Mouse (Mus musculus) right cerebral cortex, postnatal 10 days (tissue): Measurements from ENCODE around the gene Ift122.

ENCODE experiments used
- DNase-seq, 2 experiments: peaks; one replicate each; pipeline ENCODE4 v3.0.0; 2021; ENCODE audit warnings: low spot score in 2 of 2

Gene Ift122

DNA sequence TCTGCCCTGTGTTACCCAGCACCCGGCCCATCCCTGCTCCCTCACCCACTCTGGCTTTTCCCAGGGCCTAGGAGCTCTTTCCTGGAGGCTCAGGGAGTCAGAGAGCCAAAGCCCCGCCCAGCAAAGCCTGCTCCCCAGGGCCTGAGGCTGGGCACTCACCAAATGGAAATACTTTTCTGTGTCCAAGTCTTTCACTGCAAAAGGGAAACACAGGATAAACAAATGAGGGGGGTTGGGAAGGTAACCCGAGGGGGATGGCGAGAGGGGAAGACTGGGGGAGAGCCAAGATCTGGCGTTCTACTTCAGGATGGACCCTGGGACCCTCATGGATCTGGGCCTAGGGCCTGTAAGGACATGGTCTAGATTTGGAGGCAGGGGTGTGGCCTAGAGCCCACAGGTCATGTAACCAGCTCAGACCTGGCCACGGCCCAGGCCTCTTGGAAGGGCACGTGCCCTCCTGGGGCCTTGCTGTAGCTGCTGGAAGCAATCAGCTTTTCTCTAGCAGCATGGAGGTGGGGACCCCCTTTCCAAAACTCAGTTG lies 106.0 kb downstream of the Ift122 start:
- no peak for DNase-seq

DNA sequence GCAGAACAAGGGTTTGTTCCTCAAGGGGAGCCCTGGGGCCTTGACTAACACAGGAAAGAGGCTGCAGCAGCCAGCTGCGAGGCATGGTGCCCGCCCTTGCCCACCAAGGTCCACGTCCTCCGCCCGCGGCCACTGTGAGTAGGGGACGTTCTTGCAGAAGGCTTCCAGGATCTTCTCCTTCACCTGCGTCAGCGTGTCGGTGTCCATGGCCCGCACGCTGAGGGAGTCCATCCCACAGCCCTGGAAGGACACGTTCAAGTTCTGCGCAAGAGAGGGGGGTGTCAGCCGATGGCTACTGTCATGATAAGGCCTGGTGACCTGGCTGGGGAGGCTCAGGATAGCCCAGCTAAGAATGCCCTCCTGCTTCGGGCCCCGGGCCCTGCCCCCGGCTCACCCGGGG lies 107.1 kb downstream of the Ift122 start:
- no peak for DNase-seq

DNA sequence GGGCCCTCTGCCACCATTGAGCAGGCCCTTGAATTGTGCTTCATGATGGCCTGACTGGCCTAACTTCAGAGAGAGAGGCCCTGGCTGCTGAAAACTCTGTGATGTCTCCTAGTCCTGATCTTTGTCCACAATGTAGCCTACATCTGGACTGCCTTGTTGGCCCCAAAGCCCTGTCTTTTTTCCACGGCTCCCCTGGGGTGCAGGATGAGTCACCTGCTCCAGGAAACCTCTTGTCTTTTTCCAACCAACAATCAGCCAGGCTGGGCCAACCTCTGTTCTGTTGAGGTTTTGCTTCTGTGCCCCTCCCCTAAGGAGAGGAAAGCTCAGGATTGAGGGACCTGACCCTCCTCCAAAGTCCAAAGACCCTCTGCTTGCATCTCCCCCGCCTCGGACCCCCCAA lies 108.5 kb downstream of the Ift122 start:
- no peak for DNase-seq

DNA sequence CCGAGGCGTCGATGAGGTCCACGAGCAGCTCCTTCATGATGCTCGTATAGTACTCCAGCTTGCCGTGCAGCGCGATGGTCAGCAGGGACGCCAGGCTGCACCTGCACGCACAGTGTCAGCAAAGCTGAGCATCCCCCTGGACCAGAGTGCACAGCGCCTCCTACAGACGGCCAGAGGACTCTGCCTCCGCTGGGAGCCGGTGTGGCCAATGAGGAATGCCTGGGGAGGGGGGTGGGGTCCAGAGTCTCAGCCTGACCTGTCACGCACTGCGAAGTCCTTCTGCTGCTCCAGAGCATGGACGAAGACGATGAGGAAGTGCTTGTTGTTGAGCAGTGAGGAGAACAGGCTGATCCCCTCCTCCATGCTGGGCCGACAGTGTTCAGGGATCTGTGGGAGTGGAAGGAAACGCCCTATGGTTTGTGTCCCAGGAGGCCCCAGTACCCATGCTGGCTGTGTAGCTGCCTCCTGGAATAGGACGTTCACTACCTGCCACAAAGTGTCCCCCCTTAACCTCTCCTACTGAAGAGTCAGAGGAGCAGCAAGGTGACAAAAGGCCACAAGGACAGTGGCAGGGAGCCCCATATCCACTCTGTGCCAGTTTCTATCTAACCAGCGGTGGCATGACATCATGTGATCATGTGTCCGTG lies 109.3 kb downstream of the Ift122 start:
- DNase-seq: no peak

DNA sequence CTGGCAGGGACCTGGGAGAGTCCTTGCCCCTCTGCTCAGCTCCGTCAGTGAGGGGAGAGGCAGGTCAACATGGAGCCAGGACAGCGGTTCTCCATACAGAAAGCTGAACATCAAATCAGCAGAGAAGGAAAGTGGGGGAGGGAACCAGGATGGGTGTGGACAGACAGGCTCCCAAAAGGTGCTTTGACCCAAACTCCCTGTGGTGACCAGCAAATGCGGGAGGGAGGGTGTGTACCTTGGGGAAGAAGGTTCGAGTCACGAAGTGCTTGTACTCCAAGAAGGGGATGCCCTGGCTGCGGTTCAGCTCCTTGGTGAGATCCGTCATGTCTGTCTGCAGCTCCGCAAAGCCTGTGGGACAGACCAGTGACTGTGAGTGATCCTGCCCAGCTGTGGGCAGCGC lies 110.4 kb downstream of the Ift122 start:
- DNase-seq: no peak

DNA sequence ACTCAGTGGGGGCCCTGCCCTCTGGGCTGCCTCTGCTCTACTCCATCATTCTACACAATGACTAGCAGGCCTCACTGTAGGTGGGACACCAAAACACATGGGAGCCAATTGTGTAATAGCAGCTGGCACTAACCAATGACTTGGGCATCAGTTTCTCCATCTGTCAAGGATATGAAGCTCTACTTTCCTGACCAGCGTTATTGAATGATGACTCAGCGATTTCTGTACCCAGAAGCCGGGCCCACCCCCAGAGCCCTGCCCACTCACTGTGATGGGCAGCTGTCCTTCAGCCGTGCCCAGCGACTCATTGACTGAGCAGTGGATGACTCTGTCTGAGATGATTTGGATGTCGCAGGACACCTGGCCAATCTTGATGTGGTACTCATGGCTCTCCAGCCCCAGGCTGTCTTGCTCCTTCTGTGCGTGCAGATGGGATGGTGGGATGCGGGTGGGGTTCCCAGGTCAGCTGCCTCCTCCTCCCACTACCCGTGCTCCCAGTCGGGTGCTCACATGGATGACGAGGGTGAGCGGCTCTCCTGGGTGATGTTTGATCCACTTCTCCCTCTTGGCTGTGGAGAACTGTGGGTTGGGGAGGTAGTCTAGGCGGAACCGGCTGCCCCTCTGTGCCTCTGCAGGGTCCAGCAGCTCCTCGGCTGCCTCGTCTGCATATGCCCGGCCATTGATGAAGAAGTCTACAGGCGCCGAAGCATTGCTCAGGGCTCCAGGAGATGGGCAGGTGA lies 113.1 kb downstream of the Ift122 start:
- DNase-seq: no peak

DNA sequence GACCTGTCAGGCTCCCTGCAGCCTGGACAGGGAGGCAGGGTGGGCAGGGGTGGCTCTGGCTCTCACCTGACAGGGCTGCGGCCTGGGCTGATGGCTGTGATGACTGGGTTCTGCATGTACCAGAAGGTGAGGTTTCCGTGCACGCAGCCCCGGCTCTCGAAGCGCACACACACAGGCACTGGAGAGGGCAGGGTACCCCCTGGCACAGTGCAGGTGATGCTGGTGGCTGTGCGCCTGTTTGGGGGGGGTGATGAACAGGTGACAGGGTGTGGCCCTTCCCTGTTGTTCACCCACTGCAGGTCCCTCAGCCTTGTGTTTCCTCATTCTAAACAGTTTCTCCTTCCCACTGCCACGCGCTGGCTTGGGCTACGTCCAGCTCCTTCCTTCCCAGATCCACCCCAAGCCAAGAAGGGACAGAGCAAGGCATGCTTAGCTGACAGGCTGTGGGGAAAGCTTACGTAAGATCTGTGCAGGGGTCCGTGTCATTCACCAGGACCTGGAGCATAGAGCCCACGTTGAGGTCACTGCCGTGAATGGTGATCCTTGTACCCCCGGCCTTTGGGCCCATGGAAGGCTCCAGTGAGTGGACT lies 114.1 kb downstream of the Ift122 start:
- no peak for DNase-seq

DNA sequence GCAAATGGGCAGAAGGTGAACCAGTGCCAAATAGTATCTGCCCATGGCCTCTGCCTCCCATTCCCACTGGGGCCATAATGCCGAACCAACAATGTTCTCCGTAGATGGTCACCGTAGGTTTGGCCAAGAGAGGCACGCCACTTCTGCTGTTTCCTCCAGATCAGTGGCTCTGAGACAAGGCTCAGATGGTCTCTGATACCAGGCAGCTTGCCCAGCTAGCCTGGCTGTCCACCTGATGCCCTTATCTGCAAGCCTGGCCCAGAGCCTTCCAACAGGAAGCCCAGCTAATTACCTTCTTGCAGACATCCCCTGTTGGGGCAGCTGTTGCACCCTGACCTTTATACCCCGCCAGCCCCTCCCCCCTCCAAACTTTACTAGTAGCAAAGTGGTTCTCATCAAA lies 114.8 kb downstream of the Ift122 start:
- no peak for DNase-seq

DNA sequence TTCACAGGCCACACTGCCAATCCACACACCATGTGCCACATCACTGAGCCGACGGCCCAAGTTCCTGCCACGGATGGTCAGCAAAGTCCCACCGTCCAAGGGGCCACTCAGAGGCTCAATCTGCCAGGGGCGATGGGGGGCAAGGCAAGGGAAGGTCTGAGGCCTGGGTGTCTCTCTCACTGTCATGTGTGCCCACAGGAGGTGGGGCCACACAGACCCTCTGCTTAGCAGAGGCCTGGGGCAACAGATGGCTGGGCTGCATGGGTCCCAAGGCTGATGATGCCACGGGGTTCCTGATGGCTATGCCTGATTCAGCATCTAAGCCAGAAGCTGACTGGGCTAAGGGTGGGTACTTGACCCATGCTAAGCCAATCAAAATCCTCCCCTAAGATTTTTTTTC lies 115.4 kb downstream of the Ift122 start:
- DNase-seq: no peak

DNA sequence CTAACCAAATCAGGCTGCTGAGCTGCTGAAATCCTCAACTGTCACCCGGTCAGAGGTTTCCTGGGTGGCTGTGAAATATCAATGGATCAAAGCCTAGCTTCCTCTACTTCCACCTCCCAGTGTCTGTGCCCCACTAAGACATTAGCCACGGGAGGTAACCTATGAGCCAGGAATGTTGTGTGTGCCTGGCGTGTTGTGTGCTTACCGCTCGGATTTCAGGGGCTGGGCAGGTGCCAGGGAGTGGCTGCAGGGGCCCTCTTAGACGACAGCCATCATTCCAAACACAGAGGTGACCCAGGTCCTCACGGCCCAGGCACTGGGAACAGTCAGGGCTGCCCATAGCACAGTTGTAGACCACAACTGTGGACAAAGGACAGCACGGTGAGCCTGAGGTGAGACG lies 115.8 kb downstream of the Ift122 start:
- no peak for DNase-seq

DNA sequence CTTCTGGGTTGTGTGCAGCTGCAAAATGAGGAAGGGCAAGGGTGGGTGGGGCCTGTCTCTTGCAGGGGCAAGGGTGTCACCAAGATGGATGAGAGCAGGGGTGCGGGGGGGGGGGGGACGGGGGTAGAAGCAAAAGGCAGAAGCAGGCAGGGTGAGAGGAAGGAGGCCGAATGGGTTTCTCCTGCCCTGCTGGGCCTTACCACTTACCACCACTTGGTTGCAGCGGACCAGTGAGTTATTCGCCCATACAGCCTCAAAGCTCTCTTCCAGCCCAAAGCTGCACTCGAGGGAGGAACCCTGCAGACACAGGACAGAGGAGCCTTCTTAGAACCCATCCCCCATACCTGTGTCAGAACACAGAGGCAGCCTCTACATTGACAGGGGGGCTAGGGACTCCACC lies 116.7 kb downstream of the Ift122 start:
- no peak for DNase-seq

DNA sequence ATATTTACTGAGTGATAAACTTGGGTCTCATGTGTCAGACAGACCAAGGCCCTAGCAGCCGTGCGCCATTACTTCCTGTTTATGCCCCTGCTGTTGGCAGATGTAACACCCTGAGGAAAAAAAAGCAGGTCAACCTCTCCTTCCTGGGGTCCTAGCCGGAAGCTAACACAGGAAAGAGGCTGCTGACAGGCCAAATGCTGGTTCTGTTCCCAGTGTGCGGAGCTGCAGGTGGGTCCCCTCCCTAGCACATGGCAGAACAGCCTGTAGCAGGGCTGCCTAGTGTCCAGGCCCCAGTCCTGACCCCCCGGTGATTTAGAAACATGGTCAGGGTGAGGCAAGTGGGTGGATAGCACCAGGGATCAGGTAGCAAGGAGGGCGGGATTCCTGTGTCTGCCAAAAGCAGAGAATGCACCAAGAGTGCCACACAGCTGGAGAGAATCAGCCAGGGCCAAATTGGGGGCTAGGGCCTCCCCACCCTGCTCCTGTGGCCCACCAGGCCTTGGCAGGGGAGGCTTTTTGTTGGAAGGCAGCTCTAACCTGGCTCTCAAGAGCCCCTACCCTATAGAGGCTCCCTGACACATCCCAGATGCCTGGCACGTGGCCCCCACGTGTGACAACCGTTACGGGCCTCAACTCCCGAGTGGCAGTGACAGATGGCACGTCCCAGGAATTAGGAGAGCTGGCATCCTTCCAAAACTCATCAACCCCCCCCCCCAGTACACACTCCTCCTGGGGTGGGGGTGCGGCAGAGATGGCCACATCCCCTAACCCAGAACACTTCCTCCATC lies 118.2 kb downstream of the Ift122 start:
- DNase-seq: no peak

DNA sequence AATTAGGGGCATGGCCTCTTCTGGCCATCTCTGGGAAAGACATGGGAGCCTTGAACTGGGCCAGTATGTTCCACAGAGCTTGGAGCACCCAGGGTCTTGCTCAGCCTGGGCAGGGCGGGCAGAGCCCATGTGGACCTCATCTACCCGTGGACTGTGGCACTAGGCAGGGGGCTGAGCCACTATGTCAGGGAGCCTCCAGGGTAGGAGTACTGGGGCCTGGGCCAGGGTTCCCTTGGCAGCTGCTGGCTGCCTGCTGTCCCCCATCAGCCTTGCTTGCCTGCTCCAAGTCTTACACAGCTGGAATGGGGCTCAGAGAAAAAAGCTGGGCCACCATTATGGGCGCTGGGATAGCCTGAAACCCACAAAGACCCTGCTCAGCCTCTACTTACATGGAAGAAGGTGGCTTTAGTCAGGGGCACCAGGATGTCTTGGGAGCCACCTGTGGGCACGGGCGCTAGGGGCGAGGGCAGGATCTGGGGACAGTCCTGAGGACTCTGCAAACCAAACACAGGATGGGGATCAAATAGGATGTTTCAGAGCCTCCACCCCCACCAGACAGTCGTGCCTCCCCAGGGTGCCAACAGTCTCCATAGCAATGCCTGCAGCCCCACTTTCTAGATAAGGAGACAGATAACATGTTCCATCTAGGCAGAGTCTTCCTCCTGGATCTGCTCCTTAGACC lies 119.0 kb downstream of the Ift122 start:
- DNase-seq: no peak

DNA sequence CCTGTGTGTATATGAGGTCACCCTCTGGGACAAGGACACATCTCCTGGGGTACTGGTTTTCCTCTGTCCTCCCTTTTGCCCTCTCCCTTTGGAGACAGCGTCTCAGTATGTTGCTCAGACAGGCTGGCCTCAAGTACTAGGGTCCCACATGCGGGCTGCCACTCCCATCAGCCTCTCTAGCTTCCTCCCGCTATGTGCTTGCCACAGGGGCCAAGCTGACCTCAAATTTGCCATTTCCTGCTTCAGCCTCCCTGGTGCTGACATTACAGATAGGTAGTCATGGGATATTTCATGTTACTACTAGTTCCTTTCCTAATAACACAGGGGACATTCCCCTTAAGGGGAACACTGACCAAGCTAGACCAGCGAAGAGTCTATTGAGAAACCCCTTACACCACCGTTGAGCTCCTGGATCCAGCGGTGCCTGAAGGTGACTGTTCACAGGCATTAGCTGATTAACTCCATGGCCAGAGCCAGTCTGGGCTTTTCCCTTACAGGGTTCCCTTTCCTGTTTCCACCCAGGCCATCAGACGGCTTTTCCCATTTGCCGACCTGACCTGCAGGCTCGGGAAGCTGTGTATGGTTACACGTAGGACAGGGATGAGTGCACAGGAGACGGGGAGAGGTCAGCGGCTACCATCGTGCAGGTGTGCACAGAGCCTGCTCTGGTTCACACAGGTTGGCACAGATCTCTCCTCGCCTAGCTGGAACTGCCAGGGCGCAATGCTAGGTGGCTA lies 120.0 kb downstream of the Ift122 start:
- DNase-seq: no peak

DNA sequence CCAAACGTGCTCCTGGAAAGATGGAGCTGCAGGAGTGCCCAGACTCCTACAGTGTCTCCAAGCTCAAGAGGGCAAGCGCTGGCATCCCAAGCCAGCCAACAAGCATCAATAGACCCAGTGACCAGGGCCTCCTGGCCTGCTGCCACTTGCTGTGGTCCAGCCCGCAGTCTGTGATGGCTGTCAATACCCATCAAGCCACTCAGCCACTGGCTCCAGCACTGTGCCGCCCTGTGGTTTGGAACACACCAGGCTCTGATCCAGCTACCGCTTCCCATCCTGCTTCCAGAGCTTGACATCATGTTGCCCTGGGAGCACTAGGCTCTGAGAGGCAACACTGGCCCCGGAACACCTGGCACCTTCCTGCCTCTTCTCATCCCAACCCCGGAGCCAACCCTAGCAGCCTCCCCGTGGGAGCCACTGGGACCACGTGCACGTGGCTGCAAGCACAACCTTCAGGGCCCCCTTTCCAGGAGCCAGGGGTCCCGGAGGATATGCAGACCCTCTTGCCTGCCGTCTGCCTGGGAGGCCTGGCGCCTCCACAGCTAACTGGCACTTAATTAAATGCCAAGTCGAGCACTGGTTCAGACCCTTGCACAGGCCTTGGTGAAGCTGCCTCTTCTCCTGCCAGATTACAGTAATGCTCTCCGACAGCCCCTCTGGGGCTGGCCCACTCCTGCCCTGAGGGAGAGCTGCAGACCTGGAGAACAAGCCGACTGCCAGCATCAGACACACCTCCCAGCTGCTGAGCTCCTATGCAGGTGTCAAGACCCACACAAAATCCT lies 120.8 kb downstream of the Ift122 start:
- peak; percentile 76 to 80 for DNase-seq

DNA sequence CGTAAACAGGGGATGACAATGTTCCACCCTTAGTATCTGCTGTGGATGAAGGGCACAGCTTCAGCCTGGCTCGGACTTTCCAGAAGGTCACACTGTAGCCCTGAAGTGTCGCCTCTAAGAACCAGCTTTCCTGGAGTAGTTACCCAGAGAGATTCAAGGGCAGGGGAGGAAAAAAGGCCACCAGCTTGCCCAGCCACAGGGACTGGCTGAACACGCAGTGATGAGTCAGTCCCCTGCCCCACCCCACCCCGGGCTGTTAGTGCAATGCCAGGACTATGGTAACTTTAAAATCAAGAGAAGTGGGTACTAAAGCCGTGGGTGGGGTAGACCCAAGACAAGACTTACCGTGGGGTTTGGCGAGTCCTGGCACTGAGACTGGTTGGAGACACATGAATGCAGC lies 122.3 kb downstream of the Ift122 start:
- DNase-seq: no peak
